Mouse (Mus musculus) liver, adult (tissue): ENCODE data around the gene Hephl1.

Experiments used
- GATA4 ChIP-seq: IDR thresholded peaks from 2 replicates; pipeline ENCODE4 v1.6.1; 2014; ENCODE audit warnings: mild to moderate bottlenecking, low read length; ENCODE audit not compliant: insufficient replicate concordance

The Hephl1 gene

DNA sequence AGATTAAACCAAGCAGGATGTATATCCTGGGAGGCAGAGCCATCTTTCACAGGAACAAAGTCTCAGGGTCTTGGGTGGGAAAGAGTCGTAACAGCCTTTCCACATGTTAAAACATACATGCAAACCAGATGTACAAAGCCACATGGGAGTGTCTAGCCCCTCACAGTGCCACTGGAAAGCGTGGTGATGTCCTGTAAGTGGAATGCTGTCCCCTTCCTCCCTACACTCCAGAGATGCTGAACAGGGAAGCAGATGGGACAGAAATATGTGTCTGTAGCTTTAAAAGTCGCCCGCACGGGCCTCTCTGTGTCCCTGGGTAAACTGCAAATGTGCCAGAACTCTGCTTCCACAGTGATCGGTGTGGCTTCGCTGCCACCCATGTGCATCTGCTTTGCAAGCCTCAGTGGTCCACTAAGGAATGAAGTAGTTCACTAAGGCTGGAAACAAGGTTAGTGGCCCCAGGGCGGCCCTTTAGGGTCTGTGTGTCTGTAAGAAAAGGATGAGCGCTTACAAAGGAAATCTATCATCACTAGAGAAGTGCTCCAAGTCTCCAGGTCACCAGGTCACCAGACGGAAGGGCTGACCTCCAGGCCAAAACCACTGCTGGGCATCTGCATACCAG lies 108.1 kb downstream of the Hephl1 start:
- no peak for TF ChIP-seq GATA4

DNA sequence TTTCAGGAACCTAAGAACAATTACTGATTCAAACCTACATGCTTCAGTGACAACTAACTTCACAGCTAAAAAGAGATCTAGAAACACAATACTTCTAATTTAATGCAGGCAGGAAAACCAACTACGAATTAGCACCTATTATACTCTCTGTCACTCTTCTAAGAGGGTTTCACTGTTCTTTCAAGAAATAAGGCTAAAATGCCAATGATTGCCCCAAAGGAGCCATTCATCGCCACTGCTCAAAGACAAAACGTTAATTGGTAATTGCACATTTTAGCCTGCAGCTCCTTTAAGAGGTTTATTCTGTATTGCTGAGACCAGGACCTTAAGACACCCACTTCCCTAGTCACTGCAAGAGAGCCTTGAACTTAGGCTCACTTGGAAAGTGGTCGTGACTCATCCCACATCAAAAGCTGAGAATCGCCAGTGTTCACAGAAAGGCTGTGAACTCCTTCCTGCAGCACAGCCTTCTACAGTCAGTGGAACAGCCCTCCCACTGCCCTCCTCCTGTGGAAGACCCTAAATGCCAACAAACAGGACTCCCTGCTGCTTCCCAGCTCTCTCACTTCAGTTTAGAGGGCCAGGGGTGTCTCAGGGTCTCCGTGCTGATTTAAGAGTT lies 108.8 kb downstream of the Hephl1 start:
- no peak for TF ChIP-seq GATA4
